Mouse (Mus musculus): ENCODE measurements around the gene Alx1. TPM values are rescaled to one million over a fixed set of nuclear protein-coding genes. Genes with fewer than 3 reads are reported as not detected.

The Alx1 gene
- polyA plus RNA-seq (2012; rRNA removed) = not detected in 2 replicates

DNA sequence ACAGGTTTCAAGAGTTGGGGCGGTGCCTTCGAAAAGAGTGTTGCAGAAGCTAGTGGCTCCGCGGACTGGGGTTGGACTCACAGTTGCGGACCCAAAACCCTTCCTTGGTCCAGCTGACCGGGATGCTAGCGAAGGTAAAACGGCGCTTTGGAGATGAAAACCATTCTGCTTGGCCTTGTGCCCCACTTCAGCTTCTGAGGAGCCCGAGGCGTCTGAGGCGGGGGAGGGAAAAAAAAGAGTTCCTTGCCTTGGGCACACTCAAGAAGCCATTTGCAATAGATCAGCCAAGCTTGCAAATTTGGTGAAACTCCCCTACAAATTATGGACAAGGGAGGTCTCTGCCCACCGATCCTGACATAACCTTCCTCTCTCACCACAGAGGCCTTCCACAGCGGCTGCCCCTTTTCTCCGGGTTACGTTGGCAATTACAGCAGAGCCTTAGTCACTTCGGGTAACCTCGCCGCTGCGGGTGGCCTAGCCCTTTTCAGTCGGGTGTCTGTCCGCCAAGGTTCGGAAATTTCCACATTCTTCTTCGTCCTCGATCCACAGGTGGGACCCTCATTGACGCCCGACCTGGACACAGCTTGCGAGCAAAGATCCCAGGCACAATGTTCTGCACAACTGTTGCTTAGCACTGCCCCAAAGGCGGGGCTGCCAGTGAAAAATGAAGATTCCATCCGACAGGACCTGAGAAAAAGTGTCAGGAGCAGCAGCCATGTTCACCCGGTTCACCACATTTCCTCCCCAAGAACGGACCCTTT, at the start of gene Alx1:
Gene Alx1, minus strand, starts transcription at position 486 of the 761 bp plus-strand sequence.
- Histone ChIP-seq H3K36me3 (ENCODE audit: control insufficient read depth, insufficient read depth, low read length) (no peaks in the 10 kb centered on the region), H3K4me3 (ENCODE audit: low read depth, low read length) (no peak within 1 kb of the TSS), H3K27ac (ENCODE audit: insufficient read depth, low read depth, low read length) (no peak within 1 kb of the TSS), H3K4me1 (ENCODE audit: control insufficient read depth, insufficient read depth, insufficient read length, low read length) (no peaks in the 10 kb centered on the region), H3K27me3 (ENCODE audit: control insufficient read depth, insufficient read depth, low read length) (peaks cover 35% of the 10 kb centered on the region)
- no peak for TF ChIP-seq CTCF (IDR thresholded peaks at IDR 0.05; ENCODE audit: extremely low read depth, insufficient read length, insufficient replicate concordance, low read depth, low read length)
- no peak for TF ChIP-seq POLR2A (IDR thresholded peaks at IDR 0.05; ENCODE audit: low read depth, low read length)
- 5% methylated on average over 32 of the region's 32 CpGs for WGBS

- no peak overlapping the region for H3K27ac ChIP-seq (ENCODE audit: insufficient read depth, low read depth, low read length)
- H3K27me3 ChIP-seq (ENCODE audit: control insufficient read depth, insufficient read depth, low read length) = no peaks in the 10 kb centered on the region
- H3K36me3 ChIP-seq (ENCODE audit: control insufficient read depth, insufficient read depth, low read length) = no peaks in the 10 kb centered on the region
- TF ChIP-seq CTCF (IDR thresholded peaks at IDR 0.05; ENCODE audit: extremely low read depth, insufficient read length, insufficient replicate concordance, low read depth, low read length) (no peak), POLR2A (IDR thresholded peaks at IDR 0.05; ENCODE audit: low read depth, low read length) (no peak)
- no peaks in the 10 kb centered on the region for H3K4me1 ChIP-seq (ENCODE audit: control insufficient read depth, insufficient read depth, insufficient read length, low read length)
- H3K4me3 ChIP-seq (ENCODE audit: low read depth, low read length) = no peak overlapping the region
- WGBS = 85% methylated on average over 2 of the region's 2 CpGs
Observed at GRCm38 (mm10) chr10:103049593-103049992, 19.6 kb upstream of the Alx1 start.

DNA sequence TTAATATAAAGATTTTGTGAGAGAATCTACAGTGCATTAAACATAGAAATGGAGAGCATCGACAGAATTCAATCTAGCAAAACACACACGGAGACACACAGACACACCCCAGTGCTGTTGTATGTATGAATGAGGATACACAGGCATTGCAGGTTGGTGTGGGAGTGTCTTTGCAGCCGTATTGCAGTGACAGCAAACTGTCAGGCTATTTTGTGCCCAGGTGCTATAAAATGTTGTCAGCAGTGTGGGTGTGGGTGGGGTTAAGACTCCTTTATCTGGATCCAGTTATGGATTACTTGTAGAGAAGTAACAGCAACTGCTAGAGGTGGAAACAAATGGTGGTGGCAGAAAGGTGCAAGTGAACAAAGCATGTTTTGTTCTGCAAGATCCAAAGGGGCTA, 16.6 kb upstream of the Alx1 start:
- Histone ChIP-seq H3K4me3 (ENCODE audit: low read depth, low read length) (no peak overlapping the region), H3K4me1 (ENCODE audit: control insufficient read depth, insufficient read depth, insufficient read length, low read length) (no peaks in the 10 kb centered on the region), H3K36me3 (ENCODE audit: control insufficient read depth, insufficient read depth, low read length) (no peaks in the 10 kb centered on the region), H3K27me3 (ENCODE audit: control insufficient read depth, insufficient read depth, low read length) (no peaks in the 10 kb centered on the region), H3K27ac (ENCODE audit: insufficient read depth, low read depth, low read length) (no peak overlapping the region)
- WGBS = 36% methylated on average over 3 of the region's 3 CpGs
- TF ChIP-seq CTCF (IDR thresholded peaks at IDR 0.05; ENCODE audit: extremely low read depth, insufficient read length, insufficient replicate concordance, low read depth, low read length) (no peak), POLR2A (IDR thresholded peaks at IDR 0.05; ENCODE audit: low read depth, low read length) (no peak)

- H3K4me1 ChIP-seq (ENCODE audit: control insufficient read depth, insufficient read depth, insufficient read length, low read length) = no peaks in the 10 kb centered on the region
- no peaks in the 10 kb centered on the region for H3K36me3 ChIP-seq (ENCODE audit: control insufficient read depth, insufficient read depth, low read length)
- no peak overlapping the region for H3K27ac ChIP-seq (ENCODE audit: insufficient read depth, low read depth, low read length)
- 31% methylated on average over 2 of the region's 2 CpGs for WGBS
- H3K27me3 ChIP-seq (ENCODE audit: control insufficient read depth, insufficient read depth, low read length) = no peaks in the 10 kb centered on the region
- no peak overlapping the region for H3K4me3 ChIP-seq (ENCODE audit: low read depth, low read length)
- TF ChIP-seq CTCF (IDR thresholded peaks at IDR 0.05; ENCODE audit: extremely low read depth, insufficient read length, insufficient replicate concordance, low read depth, low read length) (no peak), POLR2A (IDR thresholded peaks at IDR 0.05; ENCODE audit: low read depth, low read length) (no peak)
Observed at GRCm38 (mm10) chr10:103045019-103045418, 15.0 kb upstream of the Alx1 start.

DNA sequence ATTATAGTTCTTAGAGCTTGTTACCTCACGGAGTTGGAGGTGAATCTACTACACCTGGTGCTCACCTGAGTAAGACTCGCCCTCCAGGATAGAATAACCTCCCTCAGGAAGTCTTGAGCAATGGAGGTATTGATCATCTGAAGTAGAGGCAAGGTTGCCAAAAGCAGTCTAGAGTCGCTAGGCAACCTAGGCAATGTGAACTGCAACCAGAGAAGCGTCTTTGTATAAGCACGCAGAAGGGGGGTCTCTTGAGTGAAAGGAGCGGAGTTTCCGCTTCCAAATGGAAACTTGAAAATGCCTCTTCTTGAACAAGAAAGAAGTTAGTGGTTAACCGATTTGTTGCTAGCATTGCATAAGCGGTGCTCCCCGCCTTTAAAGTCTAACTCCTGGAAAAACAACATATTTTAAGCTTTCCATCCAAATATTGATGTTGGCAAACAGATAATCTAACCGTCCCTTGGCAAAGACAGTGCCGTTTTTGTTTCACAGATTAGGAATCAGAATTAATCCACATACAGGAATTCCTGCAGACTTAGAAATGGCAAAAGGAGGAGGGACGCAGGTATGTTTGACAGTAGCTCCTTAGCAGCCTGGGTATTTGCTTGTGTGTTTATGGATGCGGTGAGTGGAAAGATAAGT, 5.1 kb upstream of the Alx1 start:
- no peak overlapping the region for H3K27ac ChIP-seq (ENCODE audit: insufficient read depth, low read depth, low read length)
- no peaks in the 10 kb centered on the region for H3K4me1 ChIP-seq (ENCODE audit: control insufficient read depth, insufficient read depth, insufficient read length, low read length)
- no peak overlapping the region for H3K4me3 ChIP-seq (ENCODE audit: low read depth, low read length)
- H3K36me3 ChIP-seq (ENCODE audit: control insufficient read depth, insufficient read depth, low read length) = no peaks in the 10 kb centered on the region
- TF ChIP-seq CTCF (IDR thresholded peaks at IDR 0.05; ENCODE audit: extremely low read depth, insufficient read length, insufficient replicate concordance, low read depth, low read length) (no peak), POLR2A (IDR thresholded peaks at IDR 0.05; ENCODE audit: low read depth, low read length) (no peak)
- 5% methylated on average over 14 of the region's 14 CpGs for WGBS
- peaks cover 8% of the 10 kb centered on the region; the same call in 1 of the 2 replicates for H3K27me3 ChIP-seq (ENCODE audit: control insufficient read depth, insufficient read depth, low read length)

DNA sequence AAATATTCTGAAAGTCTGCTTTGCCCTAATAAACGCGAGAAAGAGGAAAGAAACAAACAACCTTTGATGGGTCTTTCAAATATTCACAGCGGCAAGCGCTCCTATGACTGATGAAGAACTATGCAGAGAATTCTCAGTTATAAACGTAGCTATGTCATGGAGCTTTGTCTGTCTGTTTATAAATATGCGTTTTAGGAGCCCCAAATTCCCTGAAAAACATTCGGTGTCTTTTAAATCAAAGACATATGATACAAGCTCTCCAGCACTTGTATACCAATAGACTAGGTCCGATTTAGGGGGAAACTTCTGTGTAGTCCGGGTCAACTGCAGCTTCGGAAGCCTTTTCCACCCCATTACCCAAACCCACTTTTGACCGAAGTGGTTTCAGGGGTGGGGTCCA, 916 bp upstream of the Alx1 start:
- Histone ChIP-seq H3K4me3 (ENCODE audit: low read depth, low read length) (no peak overlapping the region), H3K27ac (ENCODE audit: insufficient read depth, low read depth, low read length) (no peak overlapping the region), H3K4me1 (ENCODE audit: control insufficient read depth, insufficient read depth, insufficient read length, low read length) (no peaks in the 10 kb centered on the region), H3K27me3 (ENCODE audit: control insufficient read depth, insufficient read depth, low read length) (peaks cover 33% of the 10 kb centered on the region), H3K36me3 (ENCODE audit: control insufficient read depth, insufficient read depth, low read length) (no peaks in the 10 kb centered on the region)
- 9% methylated on average over 11 of the region's 11 CpGs for WGBS
- TF ChIP-seq CTCF (IDR thresholded peaks at IDR 0.05; ENCODE audit: extremely low read depth, insufficient read length, insufficient replicate concordance, low read depth, low read length) = no peak
- TF ChIP-seq POLR2A (IDR thresholded peaks at IDR 0.05; ENCODE audit: low read depth, low read length) = no peak

- WGBS = 5% methylated on average over 23 of the region's 23 CpGs
- Histone ChIP-seq H3K27me3 (ENCODE audit: control insufficient read depth, insufficient read depth, low read length) (peaks cover 36% of the 10 kb centered on the region), H3K4me1 (ENCODE audit: control insufficient read depth, insufficient read depth, insufficient read length, low read length) (no peaks in the 10 kb centered on the region), H3K36me3 (ENCODE audit: control insufficient read depth, insufficient read depth, low read length) (no peaks in the 10 kb centered on the region), H3K27ac (ENCODE audit: insufficient read depth, low read depth, low read length) (no peak overlapping the region), H3K4me3 (ENCODE audit: low read depth, low read length) (no peak overlapping the region)
- no peak for TF ChIP-seq CTCF (IDR thresholded peaks at IDR 0.05; ENCODE audit: extremely low read depth, insufficient read length, insufficient replicate concordance, low read depth, low read length)
- TF ChIP-seq POLR2A (IDR thresholded peaks at IDR 0.05; ENCODE audit: low read depth, low read length) = no peak
Observed at GRCm38 (mm10) chr10:103029132-103029729, 784 bp downstream of the Alx1 start.
